Mouse (Mus musculus) heart, adult 9 months (tissue): ENCODE results near the gene Arntl2.
"Not testable (repeated sequence)": the region's sequence is repeated elsewhere in the genome, so short reads cannot be mapped to it uniquely, and the experiment has no call there.

Source experiments
- DNase-seq, 2 experiments: peaks; one replicate each; pipeline ENCODE4 v3.0.0; 2022; ENCODE audit warnings: low spot score in 2 of 2

Gene Arntl2

GRCm38 (mm10) chr6:146795924-146796545 is at the start of gene Arntl2:
TSS of gene Arntl2 (plus strand) at chr6:146796055.
- peak; percentile 75 to 76 for DNase-seq

- DNase-seq: no peak
Measured at GRCm38 (mm10) chr6:146746577-146746976, 49.3 kb upstream of the Arntl2 start.

DNA sequence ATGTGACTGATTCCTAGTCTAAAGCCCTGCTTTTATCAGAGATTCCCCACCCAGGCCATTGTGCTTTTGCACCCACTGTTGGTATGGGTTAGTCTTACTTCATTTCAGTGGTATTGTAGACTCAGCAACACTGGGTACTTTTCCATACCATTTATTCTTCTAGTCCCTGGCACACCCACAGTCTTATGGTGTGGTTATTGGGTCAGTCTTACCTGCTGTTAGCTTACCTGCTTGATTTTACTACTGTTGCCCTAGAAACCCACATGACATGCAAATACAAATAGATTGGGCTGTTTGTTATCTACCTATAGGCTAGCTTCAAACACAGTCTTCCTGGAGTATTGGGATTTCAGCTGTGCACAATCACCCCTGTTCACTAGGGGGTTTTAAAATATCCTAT is 48.8 kb upstream of the Arntl2 start:
- no peak for DNase-seq

DNA sequence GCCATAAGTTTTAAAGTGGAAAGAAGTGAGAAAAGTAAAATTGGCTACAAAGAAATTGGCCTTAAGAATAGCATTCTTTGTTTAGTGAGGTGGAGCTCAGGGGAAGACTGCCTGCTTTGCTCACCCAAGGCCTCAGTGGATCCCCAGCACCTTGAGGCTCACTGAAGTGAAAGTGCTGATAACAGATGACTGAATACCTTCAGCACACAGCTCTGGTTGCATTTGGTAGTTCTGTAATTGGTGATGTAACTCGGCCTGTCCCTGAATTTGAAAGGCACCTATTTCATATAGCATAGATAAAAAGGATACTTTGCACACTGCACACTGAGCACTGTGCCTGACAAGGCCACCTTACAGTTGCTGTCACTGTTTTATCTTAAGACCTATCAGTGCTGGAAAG is 47.6 kb upstream of the Arntl2 start:
- no peak for DNase-seq

GRCm38 (mm10) chr6:146751671-146752070 is 44.2 kb upstream of the Arntl2 start:
- peak in 1 of 2 experiments; percentile 17 for DNase-seq

GRCm38 (mm10) chr6:146752178-146752577 is 43.7 kb upstream of the Arntl2 start:
- DNase-seq: no peak

GRCm38 (mm10) chr6:146752612-146753011 is 43.2 kb upstream of the Arntl2 start:
- DNase-seq: no peak

- no peak for DNase-seq
Measured at GRCm38 (mm10) chr6:146753560-146754160, 42.2 kb upstream of the Arntl2 start.

- no peak for DNase-seq
Measured at GRCm38 (mm10) chr6:146755136-146755535, 40.7 kb upstream of the Arntl2 start.

DNA sequence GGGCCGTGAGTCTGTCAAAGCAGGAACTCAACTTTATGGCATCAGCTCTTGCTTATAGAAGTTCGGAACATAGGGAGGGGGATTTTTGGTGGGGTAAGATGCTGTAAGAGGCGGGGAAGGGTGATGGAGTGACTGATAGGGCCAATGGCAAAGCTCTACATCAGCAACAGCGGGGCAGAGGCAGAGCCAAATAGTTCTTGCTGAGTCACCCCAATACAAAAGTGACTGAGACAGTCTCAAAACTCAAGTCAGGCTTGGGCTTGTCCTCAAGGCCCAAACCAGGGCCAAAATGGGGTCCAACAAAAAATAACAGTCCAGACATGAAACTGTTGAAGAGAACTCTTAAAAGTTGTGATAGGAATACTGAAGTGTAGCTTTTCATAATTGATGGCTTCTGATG is 40.2 kb upstream of the Arntl2 start:
- DNase-seq: no peak

- DNase-seq: no peak
Measured at GRCm38 (mm10) chr6:146759027-146759426, 36.8 kb upstream of the Arntl2 start.

- DNase-seq: no peak
Measured at GRCm38 (mm10) chr6:146760022-146760421, 35.8 kb upstream of the Arntl2 start.

- no peak for DNase-seq
Measured at GRCm38 (mm10) chr6:146760736-146761135, 35.1 kb upstream of the Arntl2 start.

DNA sequence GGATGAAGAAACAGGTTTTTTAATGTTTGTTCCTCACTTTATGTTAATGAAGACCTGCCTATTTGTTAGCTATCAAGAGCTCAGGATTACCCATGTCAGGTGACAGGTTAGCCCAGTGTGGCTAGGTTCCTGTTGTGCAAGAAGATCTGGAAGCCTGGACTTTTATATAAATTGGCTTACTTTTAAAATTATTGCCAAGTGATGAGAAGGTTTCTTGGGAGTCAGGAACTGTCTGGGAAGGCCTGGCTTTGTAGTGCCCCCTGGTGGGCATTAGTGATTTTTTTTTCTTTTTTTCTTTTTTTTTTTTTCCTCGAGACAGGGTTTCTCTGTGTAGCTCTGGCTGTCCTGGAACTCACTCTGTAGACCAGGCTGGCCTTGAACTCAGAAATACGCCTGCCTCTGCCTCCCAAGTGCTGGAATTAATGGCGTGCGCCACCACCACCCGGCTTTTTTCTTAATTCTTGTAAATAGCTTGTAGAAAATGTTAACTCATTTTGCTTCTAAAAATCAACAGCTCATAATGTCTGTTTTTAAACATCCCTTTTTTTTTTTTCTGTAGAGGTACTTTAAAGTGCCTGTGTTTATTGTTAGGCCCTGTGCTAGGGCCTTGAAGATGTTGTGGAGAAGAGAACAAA is 33.5 kb upstream of the Arntl2 start:
- DNase-seq: peak in 1 of 2 experiments; percentile 25

GRCm38 (mm10) chr6:146764593-146764992 is 31.3 kb upstream of the Arntl2 start:
- no peak for DNase-seq

- no peak for DNase-seq
Measured at GRCm38 (mm10) chr6:146765270-146765669, 30.6 kb upstream of the Arntl2 start.

- no peak for DNase-seq
Measured at GRCm38 (mm10) chr6:146768813-146769404, 26.9 kb upstream of the Arntl2 start.

DNA sequence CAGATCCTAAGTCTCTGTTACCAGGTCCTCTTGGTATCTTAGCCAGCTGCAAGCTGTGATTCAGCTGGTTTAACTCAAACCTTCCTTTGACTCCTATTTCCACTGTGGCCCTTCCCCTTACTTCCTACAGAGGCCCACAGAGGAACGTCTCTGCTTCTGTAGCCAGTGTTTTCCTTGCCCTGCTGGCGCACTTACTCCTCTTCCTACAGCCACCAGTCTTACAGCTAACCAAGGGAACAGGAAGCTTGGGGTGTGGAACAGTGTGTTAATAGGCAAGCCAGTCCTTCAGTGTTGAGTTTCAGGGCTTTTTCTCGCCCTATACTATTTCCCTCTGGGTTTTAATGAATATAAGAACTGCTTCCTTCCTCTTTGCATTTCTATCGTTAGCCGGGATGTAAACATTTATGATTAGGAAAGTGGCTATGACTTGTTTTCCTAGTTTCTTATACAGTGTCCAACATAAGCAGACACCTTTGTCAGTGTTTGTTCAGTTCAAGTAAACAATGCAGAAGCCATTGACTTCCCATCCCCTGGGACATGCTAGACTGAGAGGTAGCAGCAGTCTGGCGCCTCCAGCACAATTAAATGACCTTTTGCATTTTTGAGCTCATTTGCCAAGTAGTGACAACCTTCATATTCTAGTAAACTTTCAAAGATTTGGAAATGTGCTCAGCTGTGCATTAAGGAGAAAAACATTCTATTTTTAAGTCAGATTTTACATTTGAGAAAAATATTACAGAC is 25.7 kb upstream of the Arntl2 start:
- peak; percentile 35 to 64 for DNase-seq

DNA sequence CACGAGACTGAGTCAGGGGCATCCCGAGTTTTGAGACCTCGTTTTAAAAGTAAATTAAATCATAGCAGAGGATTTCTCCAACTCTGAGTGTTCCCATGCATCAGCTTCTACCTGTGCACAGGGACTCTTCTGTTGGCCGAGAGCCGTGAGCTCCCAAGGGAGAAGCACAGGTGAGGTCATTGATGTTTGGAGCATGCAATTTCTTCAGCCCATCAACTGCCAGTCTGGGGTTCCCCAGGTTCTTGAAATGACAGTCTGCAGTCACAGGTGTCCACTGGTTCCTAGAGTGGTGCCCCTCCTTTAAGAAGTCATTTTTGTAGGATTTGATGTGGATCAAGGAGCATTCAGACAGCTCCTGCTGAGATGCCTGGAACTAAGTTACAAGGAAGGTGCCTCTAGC is 25.0 kb upstream of the Arntl2 start:
- no peak for DNase-seq

DNA sequence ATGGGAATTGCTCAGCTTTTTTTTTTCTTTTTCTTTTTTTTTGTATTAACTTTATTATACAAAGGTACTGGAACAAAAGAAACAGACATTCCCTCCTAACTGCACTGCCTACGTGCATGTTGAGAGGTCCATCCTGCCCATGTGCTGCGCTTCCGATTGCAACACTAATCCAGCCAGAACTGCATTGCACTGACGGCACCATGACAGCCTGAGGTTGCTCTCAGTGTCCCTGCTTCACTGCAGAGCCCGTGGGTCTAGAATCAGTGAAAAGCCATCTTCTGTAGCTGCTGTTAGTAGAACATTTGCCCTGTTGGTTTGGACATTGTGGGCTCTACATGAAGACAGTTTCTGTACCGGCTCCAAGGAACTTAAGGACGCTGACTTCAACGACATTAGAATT is 20.0 kb upstream of the Arntl2 start:
- not testable (repeated sequence) for DNase-seq

GRCm38 (mm10) chr6:146776610-146777389 is 19.1 kb upstream of the Arntl2 start:
- peak; percentile 74 to 79 for DNase-seq
